8 mouse cellular contexts compared by ENCODE assay signal in the genomic region with DNA sequence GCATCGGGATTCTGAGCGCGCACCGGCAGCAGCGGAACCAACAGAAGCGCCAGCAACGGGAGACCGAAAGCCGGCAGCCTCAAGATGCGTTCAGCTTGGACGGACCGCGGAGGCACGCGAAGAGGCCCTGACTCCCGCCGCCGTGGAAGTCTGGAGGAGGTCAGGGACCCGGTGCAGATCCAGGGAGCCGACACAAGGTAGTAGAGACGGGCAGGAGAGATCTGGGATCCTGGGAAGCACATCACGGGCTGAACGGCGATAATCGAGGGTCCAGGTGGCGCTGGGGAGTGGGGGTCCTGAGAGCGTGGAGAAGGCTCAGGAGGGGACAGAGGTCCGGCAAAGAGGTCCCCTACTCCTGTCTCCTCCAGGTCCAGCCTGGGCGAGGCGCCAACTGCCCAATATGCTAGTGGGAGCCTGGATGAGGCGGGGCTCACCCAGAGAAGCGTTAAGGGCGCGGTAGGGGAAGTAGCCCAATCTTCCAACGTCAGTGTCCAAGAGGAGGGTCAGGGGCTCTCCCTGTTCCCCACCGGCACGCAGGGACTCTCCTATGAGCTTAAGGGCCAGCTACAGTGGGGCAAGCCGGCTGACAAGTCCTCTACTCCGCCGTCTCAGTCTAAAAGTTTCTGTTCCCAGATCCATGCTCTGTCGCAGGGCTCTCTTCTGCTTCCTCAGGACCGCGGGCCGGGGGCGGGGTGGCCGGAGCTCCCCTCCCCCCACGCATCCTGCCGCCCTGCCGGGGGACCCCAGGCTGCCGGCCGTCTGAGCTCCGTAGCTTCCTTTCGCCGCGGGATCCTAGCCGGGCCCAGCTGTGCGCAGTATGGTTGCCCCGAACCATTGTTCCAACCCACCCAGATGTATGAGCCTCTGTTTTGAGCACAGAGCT. TPM values are rescaled to one million over a fixed set of nuclear protein-coding genes. Genes with fewer than 3 reads are reported as not detected.
DNase-seq lines count a peak whose midpoint lies in the region; ATAC-seq lines count a peak whose summit lies in the region.

Gene Mmp25 (minus strand): TSS at position 665 of the 883 bp plus-strand sequence.

- peak within 1 kb of the TSS; percentile 64 for H3K4me2 ChIP-seq in liver, embryonic 12.5 days

- peak; percentile 84 for ATAC-seq in granulocyte monocyte progenitor cell, adult 5-6 weeks (replicated peaks; ENCODE audit: poor library complexity, severe bottlenecking)
- no peak for ATAC-seq in liver, embryonic 12.5 days
- ATAC-seq in cerebellum, adult (ENCODE audit: insufficient number of reproducible peaks, low FRiP score, low TSS enrichment) = no peak
- ATAC-seq in CD4-positive, CD25-positive, alpha-beta regulatory T cell, adult 4 months = no peak

- H3K9ac ChIP-seq in liver, embryonic 12.5 days = peak within 1 kb of the TSS; percentile 9; the same call in 1 of the 2 replicates

- H3K9me3 ChIP-seq in liver, embryonic 12.5 days (replicated peaks) = no peaks in the 10 kb centered on the region

- peak; percentile 66 to 67 for DNase-seq in cerebellum, postnatal 10 days
- DNase-seq in cerebellum, adult 11-12 months = no peak
- peak; percentile 35 for DNase-seq in ES-CJ7 (ENCODE audit: low read depth, low spot score)
- peak; percentile 43 for DNase-seq in retina, postnatal 1 day

- peak within 1 kb of the TSS; percentile 44 for H3K4me3 ChIP-seq in liver, embryonic 12.5 days

- peaks cover 56% of the 10 kb centered on the region for H3K27me3 ChIP-seq in liver, embryonic 12.5 days (replicated peaks)

- no peaks in the 10 kb centered on the region for H3K4me1 ChIP-seq in liver, embryonic 12.5 days

- H3K27ac ChIP-seq in liver, embryonic 12.5 days = no peak within 1 kb of the TSS

- WGBS in liver, embryonic 12.5 days (ENCODE audit: insufficient replicate concordance) = 1% methylated on average over 58 of the region's 58 CpGs

- H3K36me3 ChIP-seq in liver, embryonic 12.5 days = no peaks in the 10 kb centered on the region

RNA-seq across cellular contexts. Expression of gene Mmp25, which starts in this region (rescaled TPM):
- not detected in 2 replicates for total RNA-seq in granulocyte monocyte progenitor cell, adult 5-6 weeks (2014; fragmentation: Nextera tagmentation)
- 0.47 and 0.57 TPM in 2 replicates for total RNA-seq in granulocyte monocyte progenitor cell, adult 5-6 weeks (2017)
- 0.20 and 0.28 TPM in 2 replicates for polyA plus RNA-seq in liver, embryonic 12.5 days (2016; fragmentation: Nextera tagmentation; extraction: Ambion mirVana)
- polyA plus RNA-seq in CD4-positive, CD25-positive, alpha-beta regulatory T cell, adult 4 months (2017; shearing (Covaris generic)) = 1 to 10 TPM in 1 of 2 experiments, under 1 TPM in 1; 0.42 to 1.6 TPM

Comparison
In these comparisons a context has a peak if more than half of its experiments do, and no peak if none do; other contexts are left out.
1. Peak in ATAC-seq in granulocyte monocyte progenitor cell, adult 5-6 weeks; RNA of the gene not detected or under 1 TPM.